Mouse (Mus musculus) bone marrow, adult 2 months (tissue): Measurements from ENCODE around the gene Cd209a. TPM values are rescaled to one million over a fixed set of nuclear protein-coding genes. Genes with fewer than 3 reads are reported as not detected.
A peak's percentile ranks its signal among the peaks of the same experiment; 100 is the strongest.

Experiments used
- H3K27ac ChIP-seq: fragments of 200-500 bp; 2 replicates; pipeline ENCODE4 v1.5.1; 2012; ENCODE audit warnings: low read depth, mild to moderate bottlenecking, control low read depth, inconsistent platforms, low read length; ENCODE audit not compliant: control insufficient read depth, poor library complexity, insufficient read depth
- H3K4me1 ChIP-seq: fragments of 200-500 bp; 2 replicates; pipeline ENCODE4 v1.6.1; 2011; ENCODE audit warnings: low read length; ENCODE audit not compliant: control insufficient read depth, insufficient read depth
- H3K4me3 ChIP-seq: fragments of 200-500 bp; replicated peaks from 2 replicates; pipeline ENCODE3; 2011; ENCODE audit warnings: mild to moderate bottlenecking, low read depth, low read length, control low read depth; ENCODE audit not compliant: control insufficient read depth
- CTCF ChIP-seq: fragments of 200-500 bp; IDR thresholded peaks from 2 replicates; pipeline ENCODE4 v1.5.1; 2011; ENCODE audit warnings: low read length, control low read depth; ENCODE audit not compliant: control insufficient read depth, insufficient read depth
- POLR2A ChIP-seq: fragments of 200-500 bp; IDR thresholded peaks from 2 replicates; pipeline ENCODE4 v1.6.1; 2011; ENCODE audit warnings: low read depth, mild to moderate bottlenecking, control low read depth, low read length, borderline replicate concordance; ENCODE audit not compliant: control insufficient read depth
- WGBS: fragments of 180-500 bp; shearing (Covaris S2); methylation state at CpG from one replicate; pipeline ENCODE4 v1.1.7; 2018; 5-methylcytosine and 5-hydroxymethylcytosine counted together
- polyA plus RNA-seq: library from polyadenylated mRNA; stranded (reverse); fragments of >200 nt; gene quantifications from 2 replicates; pipeline ENCODE4 v1.2.4, GENCODE M21; 2011; ENCODE audit warnings: low replicate concordance; ENCODE audit not compliant: missing spikeins, insufficient read depth, insufficient read length

Gene Cd209a
- polyA plus RNA-seq, 1 experiment, result 3.4 TPM

DNA sequence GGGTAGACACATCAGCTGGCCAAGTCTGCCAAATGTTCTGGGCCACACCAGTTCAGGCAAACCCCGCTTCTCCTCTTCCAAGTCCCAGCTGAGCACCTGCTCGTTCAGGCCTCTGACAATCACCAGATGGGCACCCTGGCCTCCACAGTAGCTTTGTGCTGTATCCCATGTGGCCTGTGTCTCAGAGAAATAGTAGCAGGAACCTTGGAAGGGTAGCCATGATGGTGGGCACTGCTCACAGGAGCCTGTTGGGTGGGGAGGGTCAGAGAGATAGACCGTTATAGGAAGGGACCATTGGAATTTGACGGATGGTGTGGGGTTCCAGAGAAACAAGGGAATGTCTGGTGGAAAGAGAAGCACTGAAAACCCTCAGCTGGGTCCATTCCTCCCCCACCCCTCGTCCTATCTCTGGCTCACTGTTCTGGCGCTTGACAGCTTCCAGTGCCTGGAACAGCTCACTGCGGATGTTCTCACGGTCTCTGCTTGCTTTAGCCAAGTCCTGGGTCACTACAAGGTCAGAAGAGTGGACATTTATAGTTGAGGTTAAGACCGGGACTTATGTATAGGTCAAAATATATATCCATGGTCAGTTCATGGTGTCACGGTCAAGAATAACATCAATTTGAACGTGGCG lies 31.3 kb downstream of the Cd209a start:
- Histone ChIP-seq H3K27ac (no peak overlapping the region), H3K4me3 (no peak overlapping the region), H3K4me1 (no peaks in the 10 kb centered on the region)
- TF ChIP-seq POLR2A, result no peak
- no peak for TF ChIP-seq CTCF
- WGBS, result 85% methylated on average over 12 of the region's 12 CpGs

DNA sequence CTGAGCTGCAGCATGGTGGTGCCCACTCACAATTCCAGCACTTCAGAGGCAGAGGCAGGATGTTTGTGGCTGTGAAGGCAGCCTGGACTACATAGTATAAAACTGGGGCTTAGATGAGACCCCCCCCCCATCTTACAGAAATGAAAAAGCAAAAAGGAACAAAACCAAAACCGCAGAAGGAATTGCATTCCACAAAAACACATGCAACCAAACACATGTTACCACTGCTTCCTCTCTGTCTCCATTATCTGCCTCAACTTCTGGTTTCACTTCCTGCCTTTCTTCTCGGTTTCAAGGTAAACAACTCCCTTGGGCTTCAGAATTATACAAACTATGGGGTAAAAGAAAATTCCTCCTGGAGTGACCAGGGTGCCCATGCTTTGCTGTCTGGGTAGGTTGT lies 37.1 kb downstream of the Cd209a start:
- Histone ChIP-seq H3K4me3 (peak overlapping the region; percentile 47), H3K4me1 (peaks cover 9% of the 10 kb centered on the region), H3K27ac (peak overlapping the region; percentile 79)
- TF ChIP-seq POLR2A, result no peak
- TF ChIP-seq CTCF, result no peak
- WGBS, result 2% methylated on average over 2 of the region's 2 CpGs

DNA sequence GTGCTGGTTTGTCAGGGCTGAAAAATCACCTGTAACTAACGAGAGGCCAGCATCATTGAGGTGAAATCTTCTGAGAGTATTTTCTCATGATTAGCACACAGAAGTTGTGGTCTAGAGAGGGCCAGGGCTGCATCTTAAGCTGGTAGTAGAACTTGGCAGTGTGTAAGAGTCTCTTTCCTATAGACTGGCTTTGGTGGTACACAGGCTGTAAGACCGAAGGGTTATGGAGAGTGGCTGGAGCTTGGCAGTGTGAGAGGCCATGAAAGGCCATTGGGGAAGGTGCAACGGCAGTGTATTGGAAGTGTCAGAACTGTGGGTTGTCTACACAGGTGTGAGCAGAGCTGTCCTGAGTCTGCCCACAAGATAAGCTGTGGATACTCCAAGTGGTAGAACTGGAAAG lies 38.5 kb downstream of the Cd209a start:
- no peak overlapping the region for H3K4me3 ChIP-seq
- WGBS, result 33% methylated on average over 3 of the region's 3 CpGs
- TF ChIP-seq POLR2A (no peak), CTCF (no peak)

DNA sequence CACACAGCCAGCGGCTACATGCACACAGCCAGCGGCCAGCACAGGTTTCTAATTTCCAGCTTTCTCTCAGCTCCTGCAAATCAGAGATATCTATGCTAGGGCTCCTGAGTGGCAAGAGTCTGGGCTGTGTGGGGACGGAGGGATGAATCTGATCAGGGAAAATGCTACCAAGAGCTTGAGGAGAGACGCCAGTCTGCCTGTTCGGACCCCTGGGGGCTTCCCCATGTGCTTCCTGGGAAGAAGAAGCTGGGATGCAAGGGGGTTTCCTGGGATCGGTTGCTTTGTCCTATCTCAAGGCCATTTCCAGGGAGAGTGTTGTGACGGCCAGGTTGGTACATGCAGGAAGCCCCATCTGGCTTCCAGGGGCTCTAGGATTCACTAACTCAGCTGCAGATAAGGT lies 41.2 kb downstream of the Cd209a start:
- no peak overlapping the region for H3K27ac ChIP-seq
- H3K4me3 ChIP-seq, result no peak overlapping the region
- 78% methylated on average over 7 of the region's 7 CpGs for WGBS
- peaks cover 9% of the 10 kb centered on the region for H3K4me1 ChIP-seq
- TF ChIP-seq CTCF, result no peak

More for the DNA sequence above, 38.5 kb downstream of the Cd209a start:
- H3K27ac ChIP-seq, result peak overlapping the region; percentile 87
- peaks cover 9% of the 10 kb centered on the region for H3K4me1 ChIP-seq

DNA sequence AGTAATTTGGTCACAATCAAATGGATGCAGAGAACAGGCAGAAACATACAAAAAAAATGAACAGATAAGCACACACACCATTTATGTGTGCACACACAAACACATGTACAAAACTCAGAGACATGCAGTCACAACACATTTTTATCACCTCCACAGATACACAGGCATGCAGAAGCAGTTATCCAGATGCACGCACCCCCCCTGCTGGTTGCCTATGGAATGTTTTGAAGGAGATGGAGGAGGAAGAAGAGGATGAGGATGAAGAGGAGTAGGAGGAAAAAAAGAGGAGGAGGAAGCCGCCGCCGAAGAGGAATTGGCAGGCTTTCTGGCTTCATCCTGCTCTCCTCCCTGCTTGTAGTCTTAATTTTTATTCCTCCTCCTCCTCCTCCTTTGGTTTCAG lies 43.1 kb downstream of the Cd209a start:
- TF ChIP-seq CTCF (peak; percentile 37), POLR2A (no peak)
- Histone ChIP-seq H3K27ac (no peak overlapping the region), H3K4me1 (peaks cover 5% of the 10 kb centered on the region), H3K4me3 (no peak overlapping the region)
- 37% methylated on average over 4 of the region's 4 CpGs for WGBS

DNA sequence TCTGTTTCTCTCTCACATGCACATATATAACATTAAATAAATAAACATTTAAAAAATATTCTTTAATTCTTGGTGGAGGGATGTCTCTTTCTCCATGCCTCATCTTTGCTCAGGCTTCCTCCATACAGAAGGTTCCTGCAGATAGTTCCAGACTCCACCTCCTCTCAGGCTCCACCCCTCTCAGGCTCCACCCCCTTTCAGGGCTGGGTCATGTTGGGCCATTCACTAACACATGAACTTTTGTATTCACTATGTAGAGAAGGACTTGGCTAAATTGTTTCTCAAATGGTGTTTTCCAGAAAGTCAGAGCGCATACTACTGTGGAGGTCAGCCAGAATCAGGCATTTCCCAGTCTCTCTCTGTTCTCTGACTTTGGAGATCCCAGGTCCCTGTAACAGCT lies 47.3 kb downstream of the Cd209a start:
- no peak overlapping the region for H3K27ac ChIP-seq
- H3K4me3 ChIP-seq, result no peak overlapping the region
- WGBS, result 90% methylated on average over 1 of the region's 1 CpGs
- H3K4me1 ChIP-seq, result no peaks in the 10 kb centered on the region
- no peak for TF ChIP-seq CTCF
- no peak for TF ChIP-seq POLR2A

DNA sequence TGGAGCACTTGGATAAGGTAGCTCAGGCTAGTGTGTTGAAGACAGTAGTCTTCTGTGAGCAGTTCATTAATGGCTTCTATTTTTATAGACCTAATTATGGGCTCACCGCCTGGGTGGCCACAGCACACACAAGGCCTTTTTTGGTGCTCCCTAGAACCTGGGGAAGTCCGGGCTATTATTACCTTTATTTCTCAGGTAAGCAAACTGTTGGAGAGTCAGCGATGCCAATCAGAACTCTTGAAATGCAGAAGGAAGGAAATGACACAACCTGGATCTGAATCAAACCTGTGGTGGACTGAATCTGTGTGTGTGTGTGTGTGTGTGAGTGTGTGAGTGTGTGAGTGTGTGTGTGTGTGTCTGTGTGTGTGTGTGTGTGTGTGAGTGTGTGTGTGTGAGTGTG lies 54.7 kb downstream of the Cd209a start, which contains the start of gene Fcer2a:
Fcer2a (minus strand) TSS at position 55 of the 400 bp plus-strand sequence.
- no peak within 1 kb of the TSS for H3K27ac ChIP-seq
- H3K4me1 ChIP-seq, result no peaks in the 10 kb centered on the region
- TF ChIP-seq CTCF (no peak), POLR2A (no peak)
- H3K4me3 ChIP-seq, result peak within 1 kb of the TSS; percentile 42
- WGBS, result 38% methylated on average over 3 of the region's 3 CpGs

Other genes with a start within 250 kb of the Cd209a start
- 97.4 and 154 TPM in 2 replicates for gene Mcoln1, start 248.5 kb downstream of the Cd209a start, polyA plus RNA-seq
- gene Pnpla6, start 233.6 kb downstream of the Cd209a start, polyA plus RNA-seq, result 36.3 and 52.7 TPM in 2 replicates
- not detected in 2 replicates for gene C330021F23Rik, start 181.0 kb downstream of the Cd209a start, polyA plus RNA-seq
- gene Camsap3, start 161.7 kb downstream of the Cd209a start, polyA plus RNA-seq, result 1.1 and 4.1 TPM in 2 replicates
- gene Xab2, start 127.7 kb downstream of the Cd209a start, polyA plus RNA-seq, result 22.4 and 40.3 TPM in 2 replicates
- 162 and 227 TPM in 2 replicates for gene Pet100, start 127.4 kb downstream of the Cd209a start, polyA plus RNA-seq
- gene Pcp2, start 123.4 kb downstream of the Cd209a start, polyA plus RNA-seq, result not detected in 2 replicates
- gene Stxbp2, start 118.0 kb downstream of the Cd209a start, polyA plus RNA-seq, result 229 and 373 TPM in 2 replicates
- gene Retn, start 93.2 kb downstream of the Cd209a start, polyA plus RNA-seq, result 3.0 TPM in 1 of 2 replicates, not detected in the other
- 38.3 and 142 TPM in 2 replicates for gene Mcemp1, start 83.2 kb downstream of the Cd209a start, polyA plus RNA-seq
- gene Fcor, start 76.6 kb downstream of the Cd209a start, polyA plus RNA-seq, result 10.9 TPM in 1 of 2 replicates, not detected in the other
- gene Trappc5, start 72.7 kb downstream of the Cd209a start, polyA plus RNA-seq, result 7.7 and 10.0 TPM in 2 replicates
- gene Fcer2a, start 54.8 kb downstream of the Cd209a start, polyA plus RNA-seq, result 16.8 and 37.3 TPM in 2 replicates
- not detected in 2 replicates for gene Clec4g, start 28.3 kb downstream of the Cd209a start, polyA plus RNA-seq
- gene Cd209e, start 105.3 kb upstream of the Cd209a start, polyA plus RNA-seq, result not detected in 2 replicates
- 2.2 and 3.1 TPM in 2 replicates for gene Cd209d, start 129.6 kb upstream of the Cd209a start, polyA plus RNA-seq
- gene Cd209b, start 177.9 kb upstream of the Cd209a start, polyA plus RNA-seq, result not detected in 2 replicates
- gene Cd209c, start 205.8 kb upstream of the Cd209a start, polyA plus RNA-seq, result 2.3 TPM in 1 of 2 replicates, not detected in the other